Comparison of ENCODE assay signal across 14 mouse cellular contexts in genomic region chr15:80115256-80115655, GRCm38 (mm10). TPM values are rescaled to one million over a fixed set of nuclear protein-coding genes. Genes with fewer than 3 reads are reported as not detected.
DNase-seq lines count a peak whose midpoint lies in the region; ATAC-seq lines count a peak whose summit lies in the region.
"Had no signal": no experiment of that assay in that cellular context is flagged by ENCODE, and none has a peak within 500 bp of the region (broad histone marks: within the 10 kb centered on the region; RNA-seq: fewer than 3 reads in every experiment).

No protein-coding gene starts in this region.

- H3K27ac ChIP-seq in heart, embryonic 10.5 days: peak overlapping the region; percentile 42; the same call in 1 of the 2 replicates
- no peak overlapping the region for H3K27ac ChIP-seq in neural tube, embryonic 12.5 days
- no peak overlapping the region for H3K27ac ChIP-seq in limb, embryonic 13.5 days
- H3K27ac ChIP-seq: forebrain, embryonic 13.5 days had no signal

- intact Hi-C loops in left cerebral cortex, postnatal 25 days (cut with DNase I): no loop called here

- H3K4me1 ChIP-seq in heart, embryonic 10.5 days: peaks cover 19% of the 10 kb centered on the region
- no peaks in the 10 kb centered on the region for H3K4me1 ChIP-seq in neural tube, embryonic 12.5 days
- H3K4me1 ChIP-seq in limb, embryonic 13.5 days: no peaks in the 10 kb centered on the region
- H3K4me1 ChIP-seq: forebrain, embryonic 13.5 days; stomach, embryonic 15.5 days had no signal

- 0 out of 2 replicates have a peak overlapping the region, but pooled peaks have one; percentile 6 for H3K4me2 ChIP-seq in neural tube, embryonic 12.5 days (replicated peaks)
- H3K4me2 ChIP-seq in limb, embryonic 13.5 days (replicated peaks): peak overlapping the region; percentile 21
- H3K4me2 ChIP-seq: stomach, embryonic 15.5 days had no signal

- no peaks in the 10 kb centered on the region for H3K36me3 ChIP-seq in heart, embryonic 10.5 days
- peaks cover 9% of the 10 kb centered on the region for H3K36me3 ChIP-seq in neural tube, embryonic 12.5 days
- H3K36me3 ChIP-seq in limb, embryonic 13.5 days: no peaks in the 10 kb centered on the region
- H3K36me3 ChIP-seq: stomach, embryonic 15.5 days had no signal

- no peak for ATAC-seq in neural tube, embryonic 12.5 days (ENCODE audit: low FRiP score, low read depth)
- ATAC-seq in limb, embryonic 13.5 days (ENCODE audit: low FRiP score, low read depth): no peak
- ATAC-seq: forebrain, embryonic 13.5 days had no signal

- no peak overlapping the region for H3K9ac ChIP-seq in neural tube, embryonic 12.5 days
- no peak overlapping the region for H3K9ac ChIP-seq in limb, embryonic 13.5 days
- H3K9ac ChIP-seq: forebrain, embryonic 13.5 days; stomach, embryonic 15.5 days had no signal

- no peaks in the 10 kb centered on the region for H3K9me3 ChIP-seq in heart, embryonic 10.5 days
- no peaks in the 10 kb centered on the region for H3K9me3 ChIP-seq in neural tube, embryonic 12.5 days
- H3K9me3 ChIP-seq in limb, embryonic 13.5 days: 0 out of 2 replicates have a peak, but pooled peaks cover 5% of the 10 kb centered on the region
- H3K9me3 ChIP-seq: forebrain, embryonic 13.5 days; stomach, embryonic 15.5 days had no signal

- no peaks in the 10 kb centered on the region; the same call in 1 of the 2 replicates for H3K27me3 ChIP-seq in heart, embryonic 10.5 days (ENCODE audit: insufficient read depth, poor library complexity, severe bottlenecking)
- no peaks in the 10 kb centered on the region for H3K27me3 ChIP-seq in neural tube, embryonic 12.5 days (replicated peaks)
- H3K27me3 ChIP-seq in limb, embryonic 13.5 days: no peaks in the 10 kb centered on the region
- H3K27me3 ChIP-seq: forebrain, embryonic 13.5 days; stomach, embryonic 15.5 days had no signal

- peak overlapping the region; percentile 32; the same call in 1 of the 2 replicates for H3K4me3 ChIP-seq in heart, embryonic 10.5 days
- no peak overlapping the region for H3K4me3 ChIP-seq in neural tube, embryonic 12.5 days
- 0 out of 2 replicates have a peak overlapping the region, but pooled peaks have one; percentile 7 for H3K4me3 ChIP-seq in limb, embryonic 13.5 days
- H3K4me3 ChIP-seq: forebrain, embryonic 13.5 days; stomach, embryonic 15.5 days had no signal

- 50% methylated on average over 5 of the region's 5 CpGs for WGBS in heart, embryonic 10.5 days
- 65% methylated on average over 5 of the region's 5 CpGs for WGBS in neural tube, embryonic 12.5 days
- 62% methylated on average over 5 of the region's 5 CpGs for WGBS in limb, embryonic 13.5 days

- no peak for DNase-seq in heart, embryonic 10.5 days (ENCODE audit: low spot score)
- no peak for DNase-seq in heart, adult 18-20 months
- no peak for DNase-seq in neural tube, embryonic 10.5 days (ENCODE audit: extremely low spot score, low spot score)
- DNase-seq in yolk sac, embryonic 10.5 days (ENCODE audit: low spot score): peak; percentile 36
- no peak for DNase-seq in right cerebral cortex, postnatal 36 days (ENCODE audit: low spot score in 2 of 2)
- DNase-seq in left cerebral cortex, postnatal 25 days (ENCODE audit: low spot score in 2 of 2): no peak
- DNase-seq: adrenal gland, postnatal 10 days; cerebellum, adult 18-20 months; kidney, adult 9 months; lung, postnatal 36 days had no signal

RNA-seq across cellular contexts. Expression of gene Tab1, which starts 17.7 kb away (rescaled TPM):
- polyA plus RNA-seq in heart, embryonic 10.5 days (2016; fragmentation: Nextera tagmentation; extraction: Ambion mirVana): 34.2 and 38.1 TPM in 2 replicates
- 10 to 100 TPM; 14.8 to 18.4 TPM for total RNA-seq in heart, adult 18-20 months (2021)
- 41.6 and 42.4 TPM in 2 replicates for polyA plus RNA-seq in neural tube, embryonic 12.5 days (2016; fragmentation: Nextera tagmentation; extraction: Ambion mirVana)
- 45.6 and 45.8 TPM in 2 replicates for polyA plus RNA-seq in limb, embryonic 13.5 days (2015; fragmentation: Nextera tagmentation; extraction: Ambion mirVana)
- total RNA-seq in left cerebral cortex, postnatal 25 days (2021): 10 to 100 TPM; 22.3 to 28.6 TPM

RNA-seq across cellular contexts. Expression of gene Rpl3, which starts 23.6 kb away (rescaled TPM):
- polyA plus RNA-seq in heart, embryonic 10.5 days (2016; fragmentation: Nextera tagmentation; extraction: Ambion mirVana): 770 and 980 TPM in 2 replicates
- 100 to 1,000 TPM; 163 to 184 TPM for total RNA-seq in heart, adult 18-20 months (2021)
- 652 and 670 TPM in 2 replicates for polyA plus RNA-seq in neural tube, embryonic 12.5 days (2016; fragmentation: Nextera tagmentation; extraction: Ambion mirVana)
- 1,057 and 1,068 TPM in 2 replicates for polyA plus RNA-seq in limb, embryonic 13.5 days (2015; fragmentation: Nextera tagmentation; extraction: Ambion mirVana)
- 100 to 1,000 TPM; 457 to 461 TPM for total RNA-seq in left cerebral cortex, postnatal 25 days (2021)

RNA-seq across cellular contexts. Expression of gene Syngr1, which starts 24.1 kb away (rescaled TPM):
- polyA plus RNA-seq in heart, embryonic 10.5 days (2016; fragmentation: Nextera tagmentation; extraction: Ambion mirVana): 6.7 and 11.6 TPM in 2 replicates
- total RNA-seq in heart, adult 18-20 months (2021): 100 to 1,000 TPM in 1 of 2 experiments, 10 to 100 TPM in 1; 80.2 to 107 TPM
- 15.8 and 19.6 TPM in 2 replicates for polyA plus RNA-seq in neural tube, embryonic 12.5 days (2016; fragmentation: Nextera tagmentation; extraction: Ambion mirVana)
- polyA plus RNA-seq in limb, embryonic 13.5 days (2015; fragmentation: Nextera tagmentation; extraction: Ambion mirVana): 5.5 and 5.6 TPM in 2 replicates
- 100 to 1,000 TPM; 463 to 509 TPM for total RNA-seq in left cerebral cortex, postnatal 25 days (2021)

RNA-seq across cellular contexts. Expression of gene Mgat3, which starts 58.3 kb away (rescaled TPM):
- 1.1 and 2.8 TPM in 2 replicates for polyA plus RNA-seq in heart, embryonic 10.5 days (2016; fragmentation: Nextera tagmentation; extraction: Ambion mirVana)
- total RNA-seq in heart, adult 18-20 months (2021): 1 to 10 TPM; 4.3 to 5.2 TPM
- 13.7 and 13.8 TPM in 2 replicates for polyA plus RNA-seq in neural tube, embryonic 12.5 days (2016; fragmentation: Nextera tagmentation; extraction: Ambion mirVana)
- 6.0 and 6.1 TPM in 2 replicates for polyA plus RNA-seq in limb, embryonic 13.5 days (2015; fragmentation: Nextera tagmentation; extraction: Ambion mirVana)
- total RNA-seq in left cerebral cortex, postnatal 25 days (2021): 100 to 1,000 TPM; 119 to 121 TPM
